Mouse (Mus musculus) forebrain, embryonic 15.5 days (tissue): ENCODE measurements around the gene Acsl3. TPM values are rescaled to one million over a fixed set of nuclear protein-coding genes. Genes with fewer than 3 reads are reported as not detected.
A peak's percentile ranks its signal among the peaks of the same experiment; 100 is the strongest.

ENCODE experiments used
- ATAC-seq: fragments of 200-750 bp; cut with Nextera tagmentation; replicated peaks from 2 replicates; pipeline ENCODE4 v1.8.0; 2017; ENCODE audit warnings: mild to moderate bottlenecking, moderate TSS enrichment, moderate library complexity
- H3K27ac ChIP-seq: fragments of 300-500 bp; sonication (generic); replicated peaks from 2 replicates; pipeline ENCODE4 v1.5.1; 2015; ENCODE audit warnings: mild to moderate bottlenecking, inconsistent platforms
- H3K27me3 ChIP-seq: fragments of 300-500 bp; sonication (generic); 2 replicates; pipeline ENCODE4 v1.6.1; 2015; ENCODE audit warnings: inconsistent platforms
- H3K36me3 ChIP-seq: fragments of 300-500 bp; sonication (generic); 2 replicates; pipeline ENCODE4 v1.6.1; 2015; ENCODE audit warnings: mild to moderate bottlenecking, inconsistent platforms
- H3K4me1 ChIP-seq: fragments of 300-500 bp; sonication (generic); 2 replicates; pipeline ENCODE4 v1.6.1; 2015; ENCODE audit warnings: inconsistent platforms
- H3K4me2 ChIP-seq: fragments of 300-500 bp; sonication (generic); replicated peaks from 2 replicates; pipeline ENCODE4 v1.6.1; 2015; ENCODE audit warnings: mild to moderate bottlenecking, inconsistent platforms
- H3K4me3 ChIP-seq: fragments of 300-500 bp; sonication (generic); 2 replicates; pipeline ENCODE4 v1.5.1; 2015; ENCODE audit warnings: mild to moderate bottlenecking, inconsistent platforms
- H3K9ac ChIP-seq: fragments of 300-500 bp; sonication (generic); replicated peaks from 2 replicates; pipeline ENCODE4 v1.6.1; 2015; ENCODE audit warnings: mild to moderate bottlenecking, inconsistent platforms
- H3K9me3 ChIP-seq: fragments of 300-500 bp; sonication (generic); 2 replicates; pipeline ENCODE4 v1.6.1; 2016; ENCODE audit warnings: inconsistent platforms
- WGBS: fragments of 180-500 bp; shearing (Covaris S2); methylation state at CpG from one replicate; pipeline ENCODE4 v1.1.7; 2015; ENCODE audit warnings: mixed read lengths; 5-methylcytosine and 5-hydroxymethylcytosine counted together
- polyA plus RNA-seq: library from polyadenylated mRNA; unstranded; fragments of >200 nt; fragmentation: Nextera tagmentation; extraction: Ambion mirVana; gene quantifications from 2 replicates; pipeline ENCODE4 v1.2.1, GENCODE M21; 2015

Gene Acsl3
- polyA plus RNA-seq, 1 experiment from 2014 or later = 77.0 TPM

- 18% methylated on average over 2 of the region's 2 CpGs for WGBS
- Histone ChIP-seq H3K27ac (no peak overlapping the region), H3K4me2 (no peak overlapping the region), H3K4me3 (no peak overlapping the region), H3K36me3 (no peaks in the 10 kb centered on the region), H3K27me3 (no peaks in the 10 kb centered on the region), H3K9me3 (no peaks in the 10 kb centered on the region), H3K9ac (no peak overlapping the region), H3K4me1 (peaks cover 35% of the 10 kb centered on the region)
- no peak for ATAC-seq
Observed at GRCm38 (mm10) chr1:78656472-78656871, 1.2 kb upstream of the Acsl3 start.

GRCm38 (mm10) chr1:78657021-78657629 is 500 bp upstream of the Acsl3 start:
- Histone ChIP-seq H3K27ac (peak overlapping the region; percentile 96), H3K27me3 (no peaks in the 10 kb centered on the region), H3K9ac (peak overlapping the region; percentile 68), H3K4me2 (peak overlapping the region; percentile 48), H3K4me1 (peaks cover 35% of the 10 kb centered on the region), H3K36me3 (no peaks in the 10 kb centered on the region), H3K4me3 (peak overlapping the region; percentile 66), H3K9me3 (no peaks in the 10 kb centered on the region)
- WGBS = 26% methylated on average over 22 of the region's 22 CpGs
- ATAC-seq = no peak

DNA sequence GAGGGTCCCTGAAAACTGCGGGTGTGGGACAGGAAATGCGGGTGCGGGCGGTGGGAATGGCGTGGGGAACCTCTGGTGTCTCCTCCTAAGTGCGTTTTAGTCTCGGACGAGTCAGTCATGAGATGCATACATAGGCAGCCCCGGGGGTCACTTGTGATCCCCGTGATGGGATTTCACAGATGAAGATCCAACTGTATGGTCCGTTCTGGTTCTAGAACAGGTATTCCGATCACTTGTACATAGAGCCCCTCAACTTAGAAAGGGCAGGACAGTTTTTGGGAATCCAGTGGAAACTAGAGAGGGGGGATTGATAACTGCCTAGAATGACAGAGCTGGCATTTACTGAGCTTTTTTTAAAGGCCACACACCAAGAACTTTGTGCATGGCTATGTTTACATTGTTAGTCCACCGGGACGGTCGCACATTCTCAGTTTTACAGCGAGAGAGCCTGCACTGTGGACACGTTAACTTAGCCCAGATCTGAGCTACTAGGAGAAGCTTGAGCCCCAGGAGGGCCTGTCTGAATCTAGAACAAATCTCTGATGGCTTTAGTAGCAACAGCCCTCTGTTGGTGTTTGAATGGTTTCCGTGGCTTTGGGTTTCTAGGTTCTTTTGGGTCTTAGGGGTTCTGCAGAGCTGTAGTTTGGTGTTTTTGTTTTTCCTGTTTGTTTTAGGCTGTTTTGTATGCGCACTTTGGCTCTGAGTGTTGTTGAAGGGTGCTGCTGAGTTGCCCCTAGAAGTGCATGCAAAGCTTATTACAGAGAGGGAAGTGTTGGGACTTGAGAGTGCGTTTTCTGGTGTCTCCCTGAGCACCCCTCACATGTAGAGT is 1.0 kb downstream of the Acsl3 start:
- H3K9me3 ChIP-seq = no peaks in the 10 kb centered on the region
- H3K27me3 ChIP-seq = no peaks in the 10 kb centered on the region
- H3K36me3 ChIP-seq = no peaks in the 10 kb centered on the region
- peaks cover 35% of the 10 kb centered on the region for H3K4me1 ChIP-seq
- under 1% methylated on average over 20 of the region's 20 CpGs for WGBS
- H3K9ac ChIP-seq = peak overlapping the region; percentile 87
- H3K4me2 ChIP-seq = peak overlapping the region; percentile 65
- no peak for ATAC-seq
- H3K4me3 ChIP-seq = peak overlapping the region; percentile 66
- peak overlapping the region; percentile 96 for H3K27ac ChIP-seq

- Histone ChIP-seq H3K4me3 (peak overlapping the region; percentile 66), H3K9me3 (no peaks in the 10 kb centered on the region), H3K4me1 (peaks cover 35% of the 10 kb centered on the region), H3K27me3 (no peaks in the 10 kb centered on the region), H3K4me2 (peak overlapping the region; percentile 65), H3K36me3 (peaks cover 2% of the 10 kb centered on the region; the same call in 1 of the 2 replicates), H3K27ac (no peak overlapping the region), H3K9ac (peak overlapping the region; percentile 87)
- 17% methylated on average over 4 of the region's 4 CpGs for WGBS
- no peak for ATAC-seq
Observed at GRCm38 (mm10) chr1:78659270-78659823, 1.7 kb downstream of the Acsl3 start.

DNA sequence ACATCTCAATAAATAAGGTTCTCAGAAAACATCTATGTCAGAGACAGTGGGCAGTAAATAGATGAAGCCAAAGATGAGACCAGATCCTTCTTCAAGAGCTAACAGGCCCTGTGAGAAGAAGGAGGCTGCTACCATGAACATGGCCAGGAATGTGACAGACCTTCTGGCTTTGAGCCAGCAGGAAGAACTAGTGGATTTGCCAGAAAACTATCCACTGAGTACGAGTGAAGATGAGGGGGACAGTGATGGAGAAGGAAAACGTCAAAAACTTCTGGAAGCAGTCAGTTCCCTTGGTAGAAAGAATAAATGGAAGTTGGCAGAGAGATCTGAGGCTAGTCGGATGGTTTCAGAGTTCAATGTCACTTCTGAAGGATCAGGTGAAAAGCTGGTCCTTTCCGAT is 6.7 kb downstream of the Acsl3 start:
- no peak for ATAC-seq
- no peak overlapping the region for H3K27ac ChIP-seq
- H3K27me3 ChIP-seq = no peaks in the 10 kb centered on the region
- H3K9me3 ChIP-seq = no peaks in the 10 kb centered on the region
- H3K36me3 ChIP-seq = peaks cover 26% of the 10 kb centered on the region
- H3K4me1 ChIP-seq = peaks cover 20% of the 10 kb centered on the region
- H3K4me3 ChIP-seq = no peak overlapping the region
- WGBS = 87% methylated on average over 4 of the region's 4 CpGs
- H3K9ac ChIP-seq = no peak overlapping the region
- H3K4me2 ChIP-seq = no peak overlapping the region

DNA sequence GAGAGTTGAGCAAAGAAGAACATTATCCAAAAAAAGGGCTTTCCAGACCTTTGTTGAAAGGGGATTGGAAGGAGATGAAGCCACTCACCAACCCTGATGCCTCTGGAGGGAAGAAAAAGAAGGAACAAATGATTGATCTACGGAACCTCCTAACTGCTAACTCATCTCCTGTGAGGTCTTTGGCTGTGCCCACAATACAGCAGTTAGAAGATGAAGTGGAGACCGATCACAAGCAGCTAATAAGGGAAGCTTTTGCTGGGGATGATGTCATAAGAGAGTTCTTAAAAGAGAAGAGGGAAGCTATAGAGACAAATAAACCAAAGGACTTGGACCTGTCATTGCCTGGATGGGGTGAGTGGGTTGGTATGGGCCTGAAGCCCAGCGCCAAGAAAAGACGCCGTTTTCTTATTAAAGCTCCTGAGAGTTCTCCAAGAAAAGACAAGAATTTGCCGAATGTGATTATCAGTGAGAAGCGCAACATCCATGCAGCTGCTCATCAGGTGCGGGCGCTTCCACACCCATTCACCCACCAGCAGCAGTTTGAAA is 8.4 kb downstream of the Acsl3 start:
- H3K4me1 ChIP-seq = peaks cover 4% of the 10 kb centered on the region; the same call in 1 of the 2 replicates
- no peak overlapping the region for H3K4me2 ChIP-seq
- ATAC-seq = no peak
- no peaks in the 10 kb centered on the region for H3K27me3 ChIP-seq
- WGBS = 93% methylated on average over 9 of the region's 9 CpGs
- H3K27ac ChIP-seq = no peak overlapping the region
- H3K9ac ChIP-seq = no peak overlapping the region
- H3K4me3 ChIP-seq = no peak overlapping the region
- H3K9me3 ChIP-seq = no peaks in the 10 kb centered on the region
- peaks cover 26% of the 10 kb centered on the region for H3K36me3 ChIP-seq

DNA sequence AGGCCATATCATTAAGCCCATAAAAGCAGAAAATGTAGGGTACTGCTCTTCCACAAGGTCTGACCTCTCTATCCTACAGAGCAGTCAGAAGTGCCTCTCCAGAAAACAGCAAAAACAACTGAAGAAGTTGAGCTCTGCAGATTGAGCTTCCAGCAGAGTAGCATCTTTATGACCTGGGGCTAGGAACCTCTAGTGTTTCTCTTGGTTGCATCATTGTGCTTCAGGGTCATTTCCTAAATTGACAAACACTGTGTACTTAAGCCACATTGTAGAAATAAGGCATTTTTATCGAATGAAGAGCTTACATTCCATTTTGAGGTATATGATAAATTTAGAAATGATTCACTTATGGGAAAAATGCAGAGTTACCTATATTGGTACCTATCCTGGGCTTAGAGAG is 9.0 kb downstream of the Acsl3 start:
- Histone ChIP-seq H3K27me3 (no peaks in the 10 kb centered on the region), H3K4me3 (no peak overlapping the region), H3K27ac (no peak overlapping the region), H3K9me3 (no peaks in the 10 kb centered on the region), H3K36me3 (peaks cover 26% of the 10 kb centered on the region), H3K9ac (no peak overlapping the region), H3K4me2 (no peak overlapping the region), H3K4me1 (no peaks in the 10 kb centered on the region)
- ATAC-seq = no peak
- WGBS = 95% methylated on average over 1 of the region's 1 CpGs

GRCm38 (mm10) chr1:78682291-78682690 is 24.7 kb downstream of the Acsl3 start:
- 93% methylated on average over 3 of the region's 3 CpGs for WGBS
- H3K9me3 ChIP-seq = no peaks in the 10 kb centered on the region

DNA sequence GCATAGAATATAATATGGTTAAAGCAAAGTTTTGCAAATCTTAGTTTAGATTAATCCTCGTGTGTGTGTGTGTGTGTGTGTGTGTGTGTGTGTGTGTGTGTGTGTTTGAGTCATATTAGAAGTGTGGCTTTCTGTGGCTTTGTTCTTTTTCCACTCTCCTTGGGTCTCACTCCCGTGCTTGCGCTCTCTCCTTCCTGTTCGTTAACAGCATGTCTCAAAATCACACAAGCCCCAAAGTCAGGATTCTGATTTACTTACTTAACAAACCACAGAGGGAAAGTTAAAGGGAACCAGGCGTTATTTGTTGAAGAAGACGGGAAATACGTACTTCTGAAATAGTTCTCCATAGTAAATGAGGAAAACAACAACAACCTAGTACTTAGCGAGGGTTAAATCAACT is 26.5 kb downstream of the Acsl3 start:
- no peak overlapping the region for H3K4me3 ChIP-seq
- H3K27me3 ChIP-seq = no peaks in the 10 kb centered on the region
- H3K36me3 ChIP-seq = peaks cover 4% of the 10 kb centered on the region; the same call in 1 of the 2 replicates
- no peak overlapping the region for H3K4me2 ChIP-seq
- H3K27ac ChIP-seq = no peak overlapping the region
- no peak overlapping the region for H3K9ac ChIP-seq
- H3K9me3 ChIP-seq = no peaks in the 10 kb centered on the region
- 83% methylated on average over 8 of the region's 8 CpGs for WGBS
- ATAC-seq = no peak
- H3K4me1 ChIP-seq = no peaks in the 10 kb centered on the region

More at GRCm38 (mm10) chr1:78682291-78682690, 24.7 kb downstream of the Acsl3 start:
- H3K4me2 ChIP-seq = no peak overlapping the region
- peaks cover 4% of the 10 kb centered on the region; the same call in 1 of the 2 replicates for H3K36me3 ChIP-seq
- H3K27ac ChIP-seq = no peak overlapping the region
- no peak overlapping the region for H3K9ac ChIP-seq
- no peaks in the 10 kb centered on the region for H3K27me3 ChIP-seq
- H3K4me1 ChIP-seq = no peaks in the 10 kb centered on the region
- H3K4me3 ChIP-seq = no peak overlapping the region
- ATAC-seq = no peak

DNA sequence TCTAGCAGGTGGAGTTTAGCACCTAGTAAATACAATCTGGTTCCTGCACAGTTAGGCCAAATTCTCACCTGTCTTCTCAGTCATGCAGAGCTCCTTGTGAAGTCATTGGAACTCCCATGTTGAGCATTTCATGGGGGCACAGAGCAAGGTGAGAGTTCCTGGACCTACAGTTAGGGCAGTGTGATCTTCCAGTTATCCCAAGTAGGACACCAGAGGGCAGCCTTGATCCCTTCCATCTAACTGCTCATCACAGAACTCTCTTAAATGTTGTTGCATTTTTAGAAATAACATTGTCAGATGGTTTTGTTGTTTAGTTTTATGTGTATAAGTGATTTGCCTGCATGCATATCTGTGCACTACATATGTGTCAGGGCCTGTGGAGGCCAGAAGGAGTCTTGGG is 29.2 kb downstream of the Acsl3 start:
- Histone ChIP-seq H3K9me3 (no peaks in the 10 kb centered on the region), H3K4me1 (no peaks in the 10 kb centered on the region), H3K4me3 (no peak overlapping the region), H3K27me3 (no peaks in the 10 kb centered on the region), H3K4me2 (no peak overlapping the region), H3K9ac (no peak overlapping the region), H3K36me3 (peaks cover 12% of the 10 kb centered on the region), H3K27ac (no peak overlapping the region)
- no peak for ATAC-seq

DNA sequence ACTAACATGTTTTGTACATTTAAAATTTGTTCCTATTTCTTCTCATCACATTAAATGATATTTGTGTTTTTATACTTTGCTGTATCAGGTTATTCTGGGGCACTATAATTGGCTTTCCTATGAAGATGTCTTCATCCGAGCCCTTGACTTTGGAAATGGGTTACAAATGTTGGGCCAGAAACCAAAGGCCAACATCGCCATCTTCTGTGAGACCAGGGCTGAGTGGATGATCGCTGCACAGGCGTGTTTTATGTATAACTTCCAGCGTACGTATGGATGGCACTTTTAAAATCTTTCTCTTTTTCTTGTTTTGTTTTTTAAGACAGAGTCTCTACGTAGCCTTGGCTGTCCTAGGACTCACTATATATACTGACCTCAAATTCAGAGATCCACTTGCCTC is 30.5 kb downstream of the Acsl3 start:
- Histone ChIP-seq H3K9me3 (no peaks in the 10 kb centered on the region), H3K27me3 (no peaks in the 10 kb centered on the region), H3K4me1 (no peaks in the 10 kb centered on the region), H3K4me3 (no peak overlapping the region), H3K4me2 (no peak overlapping the region), H3K9ac (no peak overlapping the region), H3K27ac (no peak overlapping the region), H3K36me3 (peaks cover 24% of the 10 kb centered on the region)
- ATAC-seq = no peak
- WGBS = 89% methylated on average over 7 of the region's 7 CpGs
